Mouse (Mus musculus) E14TG2a.4 (cell line): ENCODE data around the gene Arntl.

Experiments used
- H3K27me3 ChIP-seq: 2 replicates; pipeline ENCODE4 v1.6.1; 2014; ENCODE audit warnings: low read length, control low read depth; ENCODE audit not compliant: insufficient read depth
- H3K36me3 ChIP-seq: 2 replicates; pipeline ENCODE4 v1.6.1; 2014; ENCODE audit warnings: low read length, control low read depth; ENCODE audit not compliant: insufficient read depth
- H3K4me1 ChIP-seq: replicated peaks from 2 replicates; pipeline ENCODE4 v1.6.1; 2014; ENCODE audit warnings: low read depth, low read length, control low read depth
- H3K4me3 ChIP-seq: replicated peaks from 2 replicates; pipeline ENCODE4 v1.5.1; 2014; ENCODE audit warnings: mild to moderate bottlenecking, low read length
- H3K9me3 ChIP-seq: 2 replicates; pipeline ENCODE4 v1.6.1; 2014; ENCODE audit warnings: low read length, control low read depth
- CTCF ChIP-seq: conservative IDR thresholded peaks from 2 replicates; pipeline ENCODE4 v1.5.1; 2014; ENCODE audit warnings: low read length
- NANOG ChIP-seq: IDR thresholded peaks from 2 replicates; pipeline ENCODE4 v1.6.1; 2014; ENCODE audit warnings: borderline replicate concordance, low read length, mixed read lengths
- POU5F1 ChIP-seq: IDR thresholded peaks from 2 replicates; pipeline ENCODE4 v1.6.1; 2014; ENCODE audit warnings: low read length, borderline replicate concordance

The Arntl gene

DNA sequence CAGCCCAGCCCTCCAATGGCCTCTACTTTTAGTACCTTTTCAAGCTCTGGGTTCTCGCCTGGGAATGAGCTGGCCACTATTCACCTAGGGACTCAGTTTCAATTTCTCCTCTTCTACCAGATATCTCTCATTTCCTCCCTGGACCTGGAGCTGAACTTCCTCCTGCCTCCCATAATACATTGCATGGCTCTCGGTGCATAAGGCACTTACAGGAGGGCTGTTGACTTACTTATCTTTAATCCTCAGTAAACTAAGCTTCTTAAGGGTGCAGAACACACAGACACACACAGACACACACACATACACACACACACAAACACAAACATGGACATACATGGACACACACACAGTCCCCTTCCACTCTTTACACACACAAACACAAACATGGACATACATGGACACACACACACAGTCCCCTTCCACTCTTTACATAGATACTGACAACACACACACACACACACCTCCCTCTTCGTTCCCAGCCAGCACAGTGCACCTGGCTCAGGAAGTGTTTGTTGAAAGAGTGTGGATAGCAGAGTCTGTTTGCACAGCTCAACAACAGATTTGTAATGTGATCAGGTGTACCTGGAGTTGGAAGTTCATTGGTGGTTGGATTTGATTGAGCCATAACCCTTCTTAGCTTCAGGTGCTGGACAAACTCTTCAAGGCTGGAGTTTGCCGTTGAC lies 32.3 kb downstream of the Arntl start:
- Histone ChIP-seq H3K27me3 (no peaks in the 10 kb centered on the region), H3K36me3 (no peaks in the 10 kb centered on the region), H3K4me1 (no peaks in the 10 kb centered on the region; the same call in 1 of the 2 replicates), H3K4me3 (no peak overlapping the region), H3K9me3 (no peaks in the 10 kb centered on the region)
- TF ChIP-seq CTCF (no peak), NANOG (no peak), POU5F1 (no peak)

DNA sequence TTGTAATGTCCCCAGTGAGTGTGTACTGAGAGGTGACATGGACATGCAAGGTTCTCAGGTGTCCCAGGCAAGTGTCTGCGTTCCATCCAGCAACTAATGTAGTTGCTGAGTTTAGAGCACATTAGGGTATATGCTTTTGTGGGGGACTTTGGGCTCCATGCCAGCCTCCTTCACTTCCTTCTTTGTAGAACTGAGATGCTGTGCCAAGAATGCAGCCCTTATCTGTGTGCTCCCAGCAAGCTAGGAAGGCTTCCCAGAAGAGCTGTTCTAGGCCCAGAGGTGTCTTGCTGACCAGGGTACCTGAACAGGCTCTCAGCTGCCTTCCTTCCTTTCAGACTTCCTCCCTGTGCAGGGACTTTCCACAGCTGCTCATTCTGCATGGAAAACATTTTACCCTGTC lies 33.2 kb downstream of the Arntl start:
- TF ChIP-seq CTCF (no peak), NANOG (no peak), POU5F1 (no peak)

DNA sequence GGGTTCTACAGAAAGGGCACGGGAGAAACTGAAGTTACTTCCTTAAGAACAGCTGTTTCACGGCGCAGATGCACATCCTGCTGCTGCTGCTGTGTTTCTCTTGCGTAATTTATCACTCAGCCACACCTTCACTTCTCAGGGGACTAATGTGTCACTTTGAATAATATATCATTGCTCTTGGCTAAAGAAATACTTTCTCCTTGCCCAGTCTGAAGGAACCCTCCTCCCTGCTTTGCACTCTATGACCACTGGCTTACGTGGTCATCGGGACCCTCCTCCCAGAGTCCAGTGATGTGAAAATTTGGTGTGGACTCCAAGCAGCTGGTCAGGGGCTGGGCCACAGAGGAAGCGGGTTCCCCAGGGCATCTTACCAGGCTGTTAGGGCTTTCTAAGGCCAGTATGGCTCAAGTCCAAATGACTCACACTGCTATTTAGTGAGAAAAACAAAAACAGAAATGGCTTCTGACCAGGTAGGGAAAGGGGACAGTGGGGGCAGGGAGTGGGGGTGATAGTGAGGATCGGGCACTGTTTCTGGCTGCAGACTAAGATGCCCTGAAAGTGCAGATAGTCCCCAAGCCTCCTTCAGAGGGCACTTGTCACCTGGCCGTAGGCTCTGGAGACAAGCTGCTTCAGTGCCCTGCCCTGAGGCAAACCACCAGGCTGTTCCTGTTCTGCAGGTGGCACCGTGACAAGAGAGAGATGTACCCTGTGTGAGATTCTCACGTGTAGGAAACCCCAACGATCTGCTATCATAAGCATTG lies 34.8 kb downstream of the Arntl start:
- TF ChIP-seq NANOG = no peak
- no peak for TF ChIP-seq POU5F1
- no peak for TF ChIP-seq CTCF
- no peaks in the 10 kb centered on the region for H3K36me3 ChIP-seq
- H3K27me3 ChIP-seq = no peaks in the 10 kb centered on the region
- no peak overlapping the region for H3K4me3 ChIP-seq
- H3K4me1 ChIP-seq = peaks cover 10% of the 10 kb centered on the region
- no peaks in the 10 kb centered on the region for H3K9me3 ChIP-seq

More for the DNA sequence above, 33.2 kb downstream of the Arntl start:
- H3K27me3 ChIP-seq = no peaks in the 10 kb centered on the region
- H3K4me3 ChIP-seq = no peak overlapping the region
- H3K36me3 ChIP-seq = no peaks in the 10 kb centered on the region
- peaks cover 8% of the 10 kb centered on the region for H3K4me1 ChIP-seq
- no peaks in the 10 kb centered on the region for H3K9me3 ChIP-seq

DNA sequence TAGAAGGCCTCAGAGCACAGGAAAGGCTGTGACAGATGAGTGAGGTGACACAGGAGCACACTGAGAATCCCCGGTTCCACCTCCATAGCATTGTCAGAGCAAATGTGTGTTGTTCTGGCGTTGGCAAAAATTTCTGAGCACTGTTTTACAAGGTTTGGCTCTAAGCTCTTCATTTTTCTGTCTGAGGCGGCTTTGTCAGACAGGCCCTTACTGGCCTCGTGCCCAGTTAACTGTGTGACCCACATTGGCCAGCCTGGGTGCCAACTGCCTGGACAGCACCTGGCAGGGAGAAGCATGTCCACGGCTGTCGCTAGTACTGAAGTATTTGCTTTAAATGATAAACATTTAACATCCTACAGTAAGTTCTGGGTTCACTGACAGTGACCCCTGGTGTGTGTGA lies 35.4 kb downstream of the Arntl start:
- Histone ChIP-seq H3K9me3 (no peaks in the 10 kb centered on the region), H3K4me3 (no peak overlapping the region), H3K36me3 (no peaks in the 10 kb centered on the region), H3K27me3 (no peaks in the 10 kb centered on the region), H3K4me1 (peaks cover 10% of the 10 kb centered on the region)
- TF ChIP-seq POU5F1 (no peak), NANOG (no peak), CTCF (no peak)

DNA sequence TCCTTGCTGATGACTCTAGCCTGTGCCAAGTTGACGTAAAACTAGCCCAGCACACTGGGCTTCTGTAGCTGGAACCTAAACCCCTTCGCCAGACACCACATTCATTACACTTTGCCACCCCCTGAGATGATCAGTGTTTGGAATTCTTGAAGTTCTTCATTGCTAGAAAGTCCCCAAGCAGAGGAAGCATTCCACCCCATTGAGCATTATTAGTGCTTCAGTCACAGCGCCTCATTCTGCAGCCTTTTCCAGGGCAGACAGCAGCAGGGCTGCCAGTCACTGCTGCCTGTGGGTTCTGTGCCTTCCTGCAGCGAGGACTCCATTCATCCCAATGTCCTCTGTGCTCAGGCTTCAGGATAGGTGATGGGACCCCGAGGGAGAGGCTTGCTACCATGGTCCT lies 37.9 kb downstream of the Arntl start:
- no peak overlapping the region for H3K4me3 ChIP-seq
- H3K36me3 ChIP-seq = no peaks in the 10 kb centered on the region
- no peaks in the 10 kb centered on the region for H3K9me3 ChIP-seq
- H3K27me3 ChIP-seq = no peaks in the 10 kb centered on the region
- TF ChIP-seq POU5F1 (no peak), NANOG (no peak), CTCF (no peak)
- peaks cover 24% of the 10 kb centered on the region for H3K4me1 ChIP-seq

DNA sequence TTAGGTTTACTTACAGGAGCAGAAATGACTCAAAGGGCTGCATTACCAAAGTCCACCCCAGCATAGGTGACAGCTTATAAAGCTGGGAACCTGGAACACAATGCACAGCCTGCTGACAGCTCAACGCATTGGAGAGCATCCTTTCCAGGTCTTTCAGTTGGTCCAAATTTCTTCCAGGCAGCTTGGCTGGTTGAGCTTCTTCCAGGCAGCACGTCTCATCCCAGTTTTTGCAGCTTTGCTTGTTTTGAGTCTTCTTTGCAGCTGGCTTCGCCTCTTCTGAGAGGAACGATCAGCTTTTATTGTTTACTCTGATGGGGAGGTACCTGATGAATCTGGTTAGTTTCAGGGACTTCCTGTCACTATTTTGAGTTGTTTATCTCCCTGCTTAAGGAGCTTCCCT lies 39.2 kb downstream of the Arntl start:
- H3K9me3 ChIP-seq = no peaks in the 10 kb centered on the region
- peaks cover 35% of the 10 kb centered on the region for H3K4me1 ChIP-seq

DNA sequence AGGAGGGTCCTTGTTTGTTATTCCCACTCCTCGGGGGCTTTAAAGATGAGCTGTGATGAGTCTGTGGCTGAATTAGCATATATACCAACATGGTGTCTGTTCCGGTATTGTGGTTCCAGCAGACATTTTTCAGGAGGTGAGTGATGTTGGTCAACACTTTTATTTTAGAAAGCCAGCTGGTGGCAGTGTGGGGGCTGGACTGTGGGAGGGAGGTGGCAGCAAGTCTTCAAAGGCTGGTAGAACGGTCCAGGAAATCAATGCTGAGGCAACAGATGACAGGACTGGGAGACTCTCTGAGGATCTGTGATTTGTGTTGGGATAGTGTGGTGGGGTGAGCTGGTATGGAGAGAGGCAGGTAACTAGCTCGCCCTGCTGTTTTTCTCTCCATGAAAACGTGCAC lies 39.9 kb downstream of the Arntl start:
- no peak for TF ChIP-seq NANOG
- peaks cover 39% of the 10 kb centered on the region for H3K4me1 ChIP-seq
- H3K27me3 ChIP-seq = no peaks in the 10 kb centered on the region
- no peaks in the 10 kb centered on the region for H3K9me3 ChIP-seq
- no peak overlapping the region for H3K4me3 ChIP-seq
- no peaks in the 10 kb centered on the region for H3K36me3 ChIP-seq

More for the DNA sequence above, 39.2 kb downstream of the Arntl start:
- no peak overlapping the region for H3K4me3 ChIP-seq
- TF ChIP-seq NANOG (no peak), POU5F1 (no peak), CTCF (no peak)
- H3K36me3 ChIP-seq = no peaks in the 10 kb centered on the region
- no peaks in the 10 kb centered on the region for H3K27me3 ChIP-seq

DNA sequence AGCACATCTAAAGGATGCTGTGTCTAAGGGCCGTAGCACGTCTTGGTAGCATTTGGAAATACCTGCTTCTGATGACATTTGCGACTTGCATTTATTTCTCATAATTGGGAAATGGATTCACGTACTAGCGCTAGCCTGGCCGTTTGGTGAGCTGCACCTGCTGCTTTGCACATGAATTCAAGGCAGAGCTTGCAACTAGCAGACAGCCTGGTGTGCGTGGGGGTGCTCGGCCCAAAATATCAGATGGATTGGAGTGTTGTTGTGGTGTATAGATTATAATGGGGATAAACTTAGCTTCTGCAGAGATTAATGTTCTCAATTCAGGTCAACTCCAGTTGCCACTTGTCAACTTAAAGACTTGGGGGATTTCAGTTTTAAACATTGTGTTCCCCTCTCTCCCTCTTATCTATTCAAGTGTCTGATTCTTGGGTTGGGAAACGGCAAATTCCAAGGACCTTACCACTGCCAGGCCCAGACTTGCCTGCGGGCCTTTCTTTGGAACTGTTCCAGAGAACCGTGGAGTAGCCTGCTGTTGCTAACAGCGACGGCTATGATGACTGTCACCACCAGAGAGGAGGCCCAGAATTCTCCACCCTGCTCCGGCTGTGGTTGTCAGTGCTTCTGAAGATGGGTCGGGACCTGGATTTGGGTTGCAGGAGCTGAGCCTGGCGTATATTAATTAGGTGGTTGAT lies 42.0 kb downstream of the Arntl start:
- H3K9me3 ChIP-seq = no peaks in the 10 kb centered on the region
- no peak overlapping the region for H3K4me3 ChIP-seq
- no peaks in the 10 kb centered on the region for H3K27me3 ChIP-seq
- TF ChIP-seq CTCF (no peak), POU5F1 (no peak), NANOG (no peak)
- peaks cover 6% of the 10 kb centered on the region for H3K36me3 ChIP-seq
- peaks cover 39% of the 10 kb centered on the region for H3K4me1 ChIP-seq
